Mouse (Mus musculus): Measurements from ENCODE around the gene Ube2r2. TPM values are rescaled to one million over a fixed set of nuclear protein-coding genes. Genes with fewer than 3 reads are reported as not detected.

The Ube2r2 gene
- polyA plus RNA-seq, 1 experiment from 2014 or later, result 96.7 TPM

DNA sequence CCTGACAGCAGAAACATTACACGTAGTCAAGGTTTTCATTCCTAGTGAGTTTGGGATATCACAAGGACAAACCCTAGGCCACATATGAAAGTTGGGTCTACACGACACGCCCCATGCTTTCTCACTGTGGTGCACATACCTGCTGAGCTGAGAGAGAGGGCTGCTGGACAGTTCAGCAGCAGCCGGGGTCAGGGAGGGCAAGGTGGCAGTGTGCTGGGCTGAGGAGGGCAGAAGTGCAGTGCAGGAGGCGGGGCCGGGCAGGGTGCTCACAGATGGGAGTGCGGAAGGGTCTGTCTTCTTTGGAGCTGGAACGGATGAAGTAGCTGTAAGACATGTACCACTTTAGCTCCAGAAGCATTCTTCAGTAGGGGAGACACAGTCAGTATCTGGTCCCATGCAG is 66.6 kb downstream of the Ube2r2 start:
- H3K36me3 ChIP-seq (replicated peaks), result peaks cover 100% of the 10 kb centered on the region
- 89% methylated on average over 8 of the region's 8 CpGs for WGBS

DNA sequence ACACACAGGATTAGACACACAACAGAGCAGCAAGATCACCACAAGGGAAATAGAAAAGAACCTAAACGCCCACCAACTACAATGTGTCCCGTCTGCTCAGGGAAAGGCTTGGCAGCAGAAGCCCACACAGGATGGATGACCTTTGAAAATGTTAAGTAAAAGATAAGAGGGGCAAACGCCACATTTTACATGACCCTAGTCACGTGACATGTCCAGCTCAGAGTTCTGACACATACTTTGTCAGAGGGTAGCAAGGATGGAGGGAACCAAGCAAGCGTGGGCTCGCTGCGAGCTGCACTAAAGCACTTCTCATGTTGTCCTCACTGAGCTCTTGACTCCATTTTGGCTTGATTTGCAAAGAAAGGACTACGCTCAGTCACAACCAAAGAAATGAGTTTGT is 70.2 kb downstream of the Ube2r2 start:
- H3K27ac ChIP-seq (replicated peaks), result no peak overlapping the region
- no peaks in the 10 kb centered on the region for H3K27me3 ChIP-seq (replicated peaks; ENCODE audit: low read depth, poor library complexity, severe bottlenecking)
- H3K4me3 ChIP-seq, result no peak overlapping the region
- H3K9me3 ChIP-seq, result no peaks in the 10 kb centered on the region
- peaks cover 100% of the 10 kb centered on the region for H3K36me3 ChIP-seq (replicated peaks)
- 95% methylated on average over 8 of the region's 8 CpGs for WGBS
- no peaks in the 10 kb centered on the region for H3K4me1 ChIP-seq
- no peak for DNase-seq (ENCODE audit: low spot score)

More for the DNA sequence above, 66.6 kb downstream of the Ube2r2 start:
- H3K4me3 ChIP-seq, result no peak overlapping the region
- H3K27ac ChIP-seq (replicated peaks), result no peak overlapping the region
- no peaks in the 10 kb centered on the region for H3K27me3 ChIP-seq (replicated peaks; ENCODE audit: low read depth, poor library complexity, severe bottlenecking)
- no peaks in the 10 kb centered on the region for H3K4me1 ChIP-seq
- H3K9me3 ChIP-seq, result no peaks in the 10 kb centered on the region
- no peak for DNase-seq (ENCODE audit: low spot score)

- Histone ChIP-seq H3K4me3 (no peak overlapping the region), H3K27ac (replicated peaks) (no peak overlapping the region), H3K36me3 (replicated peaks) (peaks cover 100% of the 10 kb centered on the region), H3K27me3 (replicated peaks; ENCODE audit: low read depth, poor library complexity, severe bottlenecking) (no peaks in the 10 kb centered on the region), H3K9me3 (no peaks in the 10 kb centered on the region), H3K4me1 (no peaks in the 10 kb centered on the region)
- no peak for DNase-seq (ENCODE audit: low spot score)
- WGBS, result 88% methylated on average over 4 of the region's 4 CpGs
Measured at GRCm38 (mm10) chr4:41208050-41208449, 72.5 kb downstream of the Ube2r2 start.

- Histone ChIP-seq H3K36me3 (replicated peaks) (peaks cover 100% of the 10 kb centered on the region), H3K9me3 (no peaks in the 10 kb centered on the region), H3K4me3 (no peak overlapping the region), H3K27ac (replicated peaks) (no peak overlapping the region), H3K4me1 (no peaks in the 10 kb centered on the region), H3K27me3 (replicated peaks; ENCODE audit: low read depth, poor library complexity, severe bottlenecking) (no peaks in the 10 kb centered on the region)
- DNase-seq (ENCODE audit: low spot score), result no peak
- 91% methylated on average over 1 of the region's 1 CpGs for WGBS
Measured at GRCm38 (mm10) chr4:41225412-41225811, 89.9 kb downstream of the Ube2r2 start.

DNA sequence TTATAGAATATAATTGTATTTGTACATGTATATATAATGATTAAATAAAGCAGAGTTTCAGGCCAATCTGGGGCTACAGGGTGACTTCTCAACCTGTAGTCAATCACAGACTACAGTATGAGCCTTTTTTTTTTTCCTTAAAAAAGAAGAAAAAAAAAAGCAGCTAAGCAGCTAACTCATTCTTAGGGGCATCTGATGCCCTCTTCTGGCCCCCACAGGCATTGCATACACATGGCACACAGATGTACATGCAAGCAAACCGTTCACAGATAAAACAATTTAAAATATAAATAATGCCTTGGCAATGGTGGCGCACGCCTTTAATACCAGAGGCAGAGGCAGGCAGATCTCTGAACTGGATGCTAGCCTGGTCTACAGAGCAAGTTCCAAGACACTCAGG is 90.8 kb downstream of the Ube2r2 start:
- Histone ChIP-seq H3K27me3 (replicated peaks; ENCODE audit: low read depth, poor library complexity, severe bottlenecking) (no peaks in the 10 kb centered on the region), H3K27ac (replicated peaks) (no peak overlapping the region), H3K4me1 (no peaks in the 10 kb centered on the region), H3K9me3 (no peaks in the 10 kb centered on the region), H3K36me3 (replicated peaks) (peaks cover 100% of the 10 kb centered on the region), H3K4me3 (no peak overlapping the region)
- DNase-seq (ENCODE audit: low spot score), result peak; percentile 51
- 86% methylated on average over 3 of the region's 3 CpGs for WGBS

DNA sequence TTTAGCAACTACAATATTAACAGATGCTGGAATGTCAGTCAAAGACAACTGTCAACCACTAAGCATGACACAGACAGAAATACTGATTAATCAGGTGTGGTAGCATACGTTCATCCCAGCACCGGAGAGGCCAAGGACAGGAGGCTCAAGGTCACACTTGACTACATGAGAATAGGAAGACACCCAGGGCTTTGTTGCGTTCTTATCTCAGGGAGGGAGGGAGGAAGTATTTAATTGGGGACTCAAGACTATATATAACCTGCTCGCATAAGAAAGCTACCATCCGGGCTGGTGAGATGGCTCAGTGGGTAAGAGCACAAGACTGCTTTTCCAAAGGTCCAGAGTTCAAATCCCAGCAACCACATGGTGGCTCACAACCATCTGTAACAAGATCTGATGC is 100.1 kb downstream of the Ube2r2 start:
- Histone ChIP-seq H3K4me3 (no peak overlapping the region), H3K4me1 (no peaks in the 10 kb centered on the region), H3K9me3 (no peaks in the 10 kb centered on the region), H3K36me3 (replicated peaks) (peaks cover 76% of the 10 kb centered on the region), H3K27ac (replicated peaks) (no peak overlapping the region), H3K27me3 (replicated peaks; ENCODE audit: low read depth, poor library complexity, severe bottlenecking) (no peaks in the 10 kb centered on the region)
- 95% methylated on average over 5 of the region's 5 CpGs for WGBS
- DNase-seq (ENCODE audit: low spot score), result no peak

- H3K4me1 ChIP-seq, result no peaks in the 10 kb centered on the region
- no peaks in the 10 kb centered on the region; the same call in 1 of the 2 replicates for H3K9me3 ChIP-seq
- H3K36me3 ChIP-seq (replicated peaks), result peaks cover 76% of the 10 kb centered on the region
- no peak overlapping the region for H3K4me3 ChIP-seq
- H3K27me3 ChIP-seq (replicated peaks; ENCODE audit: low read depth, poor library complexity, severe bottlenecking), result no peaks in the 10 kb centered on the region
- no peak overlapping the region for H3K27ac ChIP-seq (replicated peaks)
- no peak for DNase-seq (ENCODE audit: low spot score)
- WGBS, result 85% methylated on average over 3 of the region's 3 CpGs
Measured at GRCm38 (mm10) chr4:41240916-41241315, 105.4 kb downstream of the Ube2r2 start.

Other genes starting within 250 kb of the Ube2r2 start
- gene Spink4, start 215.7 kb upstream of the Ube2r2 start, polyA plus RNA-seq (2016; fragmentation: Nextera tagmentation; extraction: Ambion mirVana), result not detected in 2 replicates
- gene Bag1, start 187.4 kb upstream of the Ube2r2 start, polyA plus RNA-seq (2016; fragmentation: Nextera tagmentation; extraction: Ambion mirVana), result 210 and 219 TPM in 2 replicates
- gene Chmp5, start 187.3 kb upstream of the Ube2r2 start, polyA plus RNA-seq (2016; fragmentation: Nextera tagmentation; extraction: Ambion mirVana), result 91.0 and 93.4 TPM in 2 replicates
- gene Nfx1, start 164.8 kb upstream of the Ube2r2 start, polyA plus RNA-seq (2016; fragmentation: Nextera tagmentation; extraction: Ambion mirVana), result 101 and 103 TPM in 2 replicates
- 0.06 TPM in 1 of 2 replicates, not detected in the other for gene Aqp7, start 87.6 kb upstream of the Ube2r2 start, polyA plus RNA-seq (2016; fragmentation: Nextera tagmentation; extraction: Ambion mirVana)
- gene Aqp3, start 37.6 kb upstream of the Ube2r2 start, polyA plus RNA-seq (2016; fragmentation: Nextera tagmentation; extraction: Ambion mirVana), result 2.9 and 4.5 TPM in 2 replicates
- gene Nol6, start 11.3 kb upstream of the Ube2r2 start, polyA plus RNA-seq (2016; fragmentation: Nextera tagmentation; extraction: Ambion mirVana), result 34.5 and 36.8 TPM in 2 replicates
- 95.7 and 101 TPM in 2 replicates for gene Ubap2, start 139.4 kb downstream of the Ube2r2 start, polyA plus RNA-seq (2016; fragmentation: Nextera tagmentation; extraction: Ambion mirVana)
- gene Dcaf12, start 179.1 kb downstream of the Ube2r2 start, polyA plus RNA-seq (2016; fragmentation: Nextera tagmentation; extraction: Ambion mirVana), result 62.0 and 62.6 TPM in 2 replicates
- gene Ubap1, start 213.3 kb downstream of the Ube2r2 start, polyA plus RNA-seq (2016; fragmentation: Nextera tagmentation; extraction: Ambion mirVana), result 61.4 and 65.4 TPM in 2 replicates